Mouse (Mus musculus): ENCODE measurements around the gene Vopp1.

- TF ChIP-seq CTCF (IDR thresholded peaks at IDR 0.05) = no peak
- TF ChIP-seq EP300 (IDR thresholded peaks at IDR 0.05) = no peak
These were observed 28.0 kb downstream of the Vopp1 start for GRCm38 (mm10) chr6:57796853-57797423.
